Mouse (Mus musculus) naive thymus-derived CD4-positive, alpha-beta T cell, adult 2 months (primary cell): Measurements from ENCODE around the gene Ephb6.

ENCODE experiments used
- DNase-seq: peaks from one replicate; pipeline ENCODE4 v3.0.0-alpha.2; 2011; ENCODE audit warnings: low read depth

Gene Ephb6

DNA sequence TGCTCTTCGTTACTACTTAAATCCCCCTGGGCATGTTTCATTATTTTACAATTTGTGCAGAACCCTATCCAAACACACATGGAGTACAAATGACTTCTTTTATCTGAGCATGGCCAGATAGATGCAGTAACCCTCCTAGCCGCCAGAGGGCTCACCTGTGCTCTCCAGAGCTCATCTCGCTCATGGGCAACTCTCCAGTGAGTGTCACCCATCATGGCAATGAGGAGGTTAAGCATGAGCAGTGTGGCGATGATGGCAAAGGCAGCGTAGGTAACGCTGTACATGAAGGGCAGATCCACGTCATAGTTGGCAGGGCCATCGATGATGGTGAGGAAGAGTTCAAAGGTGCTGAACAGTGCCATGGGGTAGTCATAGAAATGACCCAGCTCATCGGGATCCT, 17.4 kb downstream of the Ephb6 start:
- DNase-seq: peak; percentile 61

DNA sequence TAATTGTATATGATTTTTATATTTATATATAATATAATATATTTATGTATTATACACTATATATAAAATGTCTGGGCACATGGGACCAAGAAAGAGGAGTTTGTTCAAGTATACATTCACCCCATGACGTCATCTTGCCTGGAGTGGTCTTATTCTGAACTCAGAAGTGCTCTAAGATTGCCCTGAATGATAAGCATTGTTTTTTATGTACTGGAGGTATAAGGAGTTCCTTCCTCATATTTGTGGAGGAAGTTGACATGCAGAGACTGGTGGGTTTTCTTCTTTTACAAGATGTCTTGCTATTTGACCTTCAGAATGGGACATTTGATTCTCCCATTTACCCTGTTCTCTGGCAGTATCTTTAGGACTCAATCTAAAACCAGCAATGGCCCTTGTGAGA, 22.9 kb downstream of the Ephb6 start:
- DNase-seq: no peak

DNA sequence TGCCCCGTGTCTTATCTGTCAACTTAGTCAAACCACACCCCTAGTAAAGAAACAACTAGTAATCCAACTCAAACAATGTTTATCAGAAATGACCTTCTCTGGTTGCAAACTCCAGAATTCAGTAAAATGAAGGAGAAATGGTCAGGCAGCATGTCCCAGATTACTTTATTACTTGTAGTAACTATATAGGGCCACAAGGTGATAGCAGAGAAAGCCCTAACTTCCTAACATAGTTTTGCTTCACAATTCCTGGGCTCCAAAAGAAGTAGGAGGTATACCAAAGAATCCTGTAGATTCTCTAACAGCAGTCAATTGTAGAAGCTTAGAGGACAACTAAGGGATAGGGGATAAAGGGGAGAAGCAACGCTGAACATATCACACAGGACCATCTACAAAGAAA, 25.5 kb downstream of the Ephb6 start:
- DNase-seq: no peak

DNA sequence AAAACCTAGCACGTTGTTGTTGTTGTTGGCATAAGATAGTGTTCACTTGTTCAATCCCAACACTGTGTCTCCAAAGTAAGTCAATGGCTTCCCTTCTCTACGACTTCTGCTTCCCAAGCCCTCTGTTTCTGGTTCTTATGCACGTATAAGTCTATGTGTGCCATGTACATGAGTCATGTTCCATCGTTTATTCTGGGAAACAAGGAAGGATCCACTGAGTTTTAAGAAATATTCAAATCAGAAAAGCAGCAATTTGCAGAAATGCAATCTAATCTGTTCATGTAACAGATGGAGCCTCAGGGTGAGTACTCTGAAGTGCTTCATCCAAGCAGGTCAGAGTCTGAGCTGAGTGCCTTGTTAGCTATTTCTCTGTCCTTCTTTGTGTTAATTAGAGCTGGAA, 26.3 kb downstream of the Ephb6 start:
- no peak for DNase-seq

DNA sequence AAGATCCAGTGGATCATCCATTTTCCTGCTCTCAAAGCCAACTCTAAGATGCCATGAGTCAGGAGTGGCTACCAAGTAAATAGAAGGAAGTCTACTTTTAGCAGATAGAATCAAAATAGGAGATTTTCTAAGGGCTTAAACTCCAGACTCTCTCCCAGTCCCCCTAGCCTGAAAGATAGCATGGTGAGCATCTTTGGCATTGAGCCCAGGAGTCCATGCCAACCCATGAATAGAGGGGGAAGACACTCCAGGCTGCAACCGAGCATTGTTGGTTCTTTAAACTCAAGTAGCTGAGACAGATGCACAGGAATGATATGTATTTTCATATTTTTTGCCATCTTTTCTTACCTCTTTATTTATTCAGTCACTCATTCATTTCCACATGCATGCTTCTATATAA, 29.9 kb downstream of the Ephb6 start:
- no peak for DNase-seq

DNA sequence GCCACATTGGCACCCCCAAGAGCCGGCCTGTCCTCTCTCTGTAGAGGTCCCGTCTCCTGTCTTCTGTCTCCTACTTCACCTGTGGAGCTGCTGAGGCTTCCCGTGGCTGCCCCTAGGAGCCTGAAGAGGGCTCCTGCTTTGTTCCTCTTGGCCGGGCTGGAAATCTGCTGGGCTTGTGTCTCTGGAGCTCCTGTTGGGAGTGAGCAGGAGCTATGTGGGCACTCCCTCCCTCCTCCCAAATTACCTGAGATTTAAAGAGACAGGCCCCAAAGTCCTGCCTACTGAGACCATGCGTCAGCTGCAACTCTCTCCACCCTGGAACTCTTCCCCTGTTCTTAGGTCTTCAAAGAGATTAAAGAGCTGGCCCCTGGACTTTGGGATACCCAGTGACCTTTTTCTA, 30.9 kb downstream of the Ephb6 start, which contains the start of gene Trpv6:
Gene Trpv6, minus strand, starts transcription at position 228 of the 400 bp plus-strand sequence.
- DNase-seq: no peak

DNA sequence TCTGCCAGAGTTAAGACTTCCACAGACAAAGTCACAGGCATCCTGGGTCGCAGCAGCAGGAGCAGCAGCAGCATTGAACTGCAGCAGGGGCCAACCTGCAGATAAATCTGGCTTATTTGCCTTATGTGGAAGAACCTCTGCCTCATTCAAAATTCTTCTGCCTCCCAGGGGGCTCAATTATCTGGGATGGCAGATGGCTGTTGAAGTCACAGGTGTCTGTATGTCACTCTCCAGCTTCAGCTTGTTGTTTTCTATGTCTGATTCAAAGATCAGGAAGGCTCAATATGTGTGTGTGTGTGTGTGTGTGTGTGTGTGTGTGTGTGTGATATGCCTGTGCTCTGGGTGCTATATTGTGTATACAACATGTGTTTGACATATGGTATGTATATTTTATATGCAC, 32.1 kb downstream of the Ephb6 start:
- no peak for DNase-seq

DNA sequence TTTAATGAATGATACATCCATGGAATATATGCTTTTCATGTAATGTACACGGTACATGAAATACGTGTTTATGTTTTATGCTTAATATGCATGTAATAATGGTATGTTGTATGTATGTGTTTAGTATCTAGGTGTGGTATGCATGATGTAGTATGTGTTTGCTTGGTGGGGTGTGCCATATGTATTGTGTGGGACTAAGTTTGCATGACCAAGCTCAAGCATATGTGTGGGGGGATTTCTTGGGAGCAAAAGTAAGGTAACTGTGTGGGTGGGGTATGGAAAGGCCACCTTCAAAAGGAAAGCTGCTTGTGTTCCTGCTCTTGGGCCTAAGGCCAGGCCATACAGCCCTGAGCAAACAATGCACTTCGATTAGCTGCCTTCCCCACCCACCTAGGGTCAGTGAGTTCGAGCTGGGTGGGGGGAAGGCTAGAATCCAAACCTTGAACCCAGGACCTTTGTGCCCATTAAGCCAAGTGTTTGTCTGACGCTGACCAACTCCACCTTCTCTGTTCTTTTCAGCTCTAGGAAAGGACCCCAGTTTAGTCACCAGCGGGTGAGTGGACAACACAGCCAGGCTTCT, 32.7 kb downstream of the Ephb6 start:
- no peak for DNase-seq

DNA sequence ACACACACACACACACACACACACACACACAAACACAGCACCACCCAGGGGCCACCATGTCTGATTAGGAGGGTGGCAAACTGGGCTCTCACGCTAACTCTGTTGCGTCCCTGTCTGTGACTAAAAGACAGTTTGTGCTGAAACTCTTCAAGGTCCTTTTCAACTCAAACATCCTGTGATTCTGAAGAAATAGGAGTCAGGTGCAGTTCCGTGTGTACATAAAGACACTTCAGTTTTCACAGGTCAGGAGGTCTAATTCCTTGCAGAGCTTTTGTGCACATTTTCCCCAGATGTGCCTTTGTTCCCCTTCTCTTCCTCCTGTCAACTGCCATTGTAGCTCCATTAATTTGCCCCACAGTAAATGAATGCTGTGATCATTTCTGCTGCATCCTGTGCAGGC, 35.2 kb downstream of the Ephb6 start:
- no peak for DNase-seq

DNA sequence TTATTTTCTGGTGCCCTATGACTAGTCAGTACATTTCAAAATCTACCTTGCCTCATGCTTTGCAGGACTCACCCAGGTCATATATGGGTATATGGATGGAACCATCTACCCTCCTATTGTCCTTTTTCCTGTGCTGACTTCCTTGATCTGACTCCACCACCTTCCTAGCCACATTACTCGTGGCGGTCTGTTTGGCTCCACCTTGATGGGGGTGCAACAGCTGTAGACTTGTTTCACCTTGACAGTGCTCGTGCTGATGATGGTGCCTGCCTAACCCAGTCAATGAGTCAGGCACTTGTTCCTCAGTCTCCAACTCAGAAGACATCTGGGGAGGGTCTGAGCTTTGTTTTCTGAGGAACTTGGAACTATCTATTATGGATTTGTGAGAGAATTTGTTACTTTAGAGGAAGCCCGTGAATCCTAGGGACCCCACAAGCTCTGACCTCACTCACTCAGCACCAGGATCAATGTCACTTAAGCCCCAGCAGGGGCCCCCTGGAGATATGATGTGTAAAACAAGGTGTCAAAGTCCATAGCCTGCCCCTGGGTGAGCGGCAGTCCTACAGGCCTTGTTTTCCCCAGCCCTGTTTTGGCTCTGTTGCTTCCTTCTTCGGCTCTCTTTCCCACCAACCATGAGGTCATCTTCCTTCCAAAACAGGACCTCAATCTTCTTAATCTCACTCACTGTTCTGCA, 36.0 kb downstream of the Ephb6 start:
- DNase-seq: no peak

DNA sequence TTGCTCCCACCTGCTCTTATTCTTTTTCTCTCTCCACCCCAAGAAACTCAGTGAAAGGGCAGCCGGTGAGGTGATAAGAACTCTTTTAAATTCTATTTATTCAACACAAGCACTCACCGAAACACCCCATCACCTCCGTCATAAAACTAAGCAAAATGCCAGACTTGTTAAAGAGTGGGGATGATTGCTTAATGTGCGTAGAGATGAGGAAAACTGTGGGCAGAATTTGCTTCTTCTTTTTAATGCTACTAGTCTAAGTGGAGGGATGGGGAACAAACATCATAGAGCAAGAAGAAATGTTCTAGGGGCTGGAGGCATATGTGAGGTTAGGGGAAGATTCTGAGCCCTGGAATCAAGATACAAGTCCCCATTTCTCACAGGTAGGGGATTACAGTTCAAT, 37.5 kb downstream of the Ephb6 start:
- DNase-seq: no peak

DNA sequence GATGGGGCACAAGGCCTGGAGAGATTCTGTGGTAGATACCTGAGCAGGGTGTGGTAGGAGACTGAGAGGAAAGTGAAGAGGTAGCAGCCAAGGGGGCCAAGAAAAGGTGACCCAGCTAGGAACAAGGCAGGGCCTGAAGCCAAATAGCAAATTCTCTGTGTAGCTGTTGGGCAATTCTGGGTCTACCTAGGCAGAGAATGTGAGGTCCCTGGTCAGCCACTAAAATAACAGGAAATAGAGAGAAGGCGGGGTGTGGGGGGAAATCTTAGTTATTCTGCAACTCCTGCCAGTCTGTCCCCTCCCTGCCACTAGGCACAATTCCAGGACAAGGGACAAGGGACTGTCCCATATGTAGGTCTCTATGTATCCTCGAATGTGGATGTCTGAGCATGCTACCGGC, 37.9 kb downstream of the Ephb6 start:
- DNase-seq: no peak

DNA sequence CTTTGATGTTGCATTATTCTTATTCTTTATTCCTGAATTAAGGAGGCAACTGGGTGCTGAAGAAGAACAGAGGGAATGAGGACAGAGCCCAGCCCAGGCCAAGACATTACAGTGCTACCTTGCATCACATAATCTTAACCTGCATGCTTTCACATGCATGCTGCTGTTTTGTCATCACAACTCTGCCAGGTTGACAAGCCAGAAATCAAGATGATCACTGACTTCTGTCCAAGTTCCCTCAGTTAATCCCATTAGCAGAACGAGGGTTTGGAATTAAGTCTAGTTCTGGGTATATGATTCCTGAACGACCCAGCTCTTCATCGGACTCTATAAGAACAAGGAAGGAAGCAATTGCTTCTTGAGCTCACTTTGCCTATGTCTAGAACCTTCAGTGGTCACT, 40.9 kb downstream of the Ephb6 start:
- no peak for DNase-seq

DNA sequence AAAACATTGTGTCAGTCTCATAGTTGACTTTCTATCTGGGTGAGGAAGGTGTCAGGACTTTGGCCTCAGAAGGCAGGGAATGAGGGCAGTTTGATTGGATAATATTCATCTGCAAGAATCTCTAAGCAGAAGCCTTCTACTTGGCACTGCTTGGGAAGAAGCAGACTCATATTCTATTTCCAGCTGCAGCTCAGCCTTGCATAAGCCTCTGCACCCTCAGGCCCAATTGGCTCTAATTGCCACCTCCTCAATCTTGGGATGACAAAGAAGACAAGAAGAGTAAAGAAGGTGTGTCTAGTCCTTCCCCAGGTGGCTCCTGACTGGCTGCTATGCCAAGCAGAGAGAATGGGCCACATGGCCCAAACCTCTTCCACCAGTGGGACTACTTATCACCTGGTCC, 41.4 kb downstream of the Ephb6 start:
- DNase-seq: no peak

DNA sequence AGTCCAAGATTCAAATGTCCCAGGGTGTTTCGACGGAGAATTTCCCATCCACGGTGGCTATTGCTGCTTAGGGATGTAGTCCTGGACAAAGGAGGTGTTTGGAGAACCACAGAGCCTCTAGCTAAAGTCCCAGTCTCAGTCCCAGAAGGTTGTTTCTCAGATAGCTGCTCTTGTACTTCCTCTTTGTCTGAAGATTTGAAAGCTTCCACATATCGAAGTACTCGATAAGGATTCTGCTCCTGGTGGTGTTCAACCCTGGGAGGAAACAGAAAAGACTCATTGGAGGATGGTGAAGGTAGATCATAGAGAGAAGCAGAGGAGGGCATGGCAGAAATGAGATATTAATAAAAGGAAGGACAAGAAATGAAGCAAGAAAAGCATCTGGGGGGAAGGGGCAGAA, 47.9 kb downstream of the Ephb6 start:
- DNase-seq: no peak

DNA sequence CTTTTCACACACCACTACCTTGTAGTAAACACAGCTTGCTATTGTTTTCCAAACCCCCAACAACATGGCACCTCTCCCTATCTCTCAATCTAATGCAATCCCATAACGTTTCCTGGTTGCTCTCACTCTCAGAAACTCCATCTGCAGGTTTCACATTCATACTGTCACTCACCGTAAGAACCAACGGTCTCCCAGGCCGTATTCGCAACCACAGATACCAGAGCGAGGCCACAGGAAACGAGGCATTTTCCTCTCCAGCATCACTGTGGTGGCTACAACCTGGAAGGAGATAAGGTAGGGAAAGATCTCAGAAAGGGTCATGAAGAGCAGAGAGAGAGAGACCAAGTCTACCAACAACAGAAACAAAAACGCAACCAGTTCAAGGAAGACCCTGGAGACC, 49.4 kb downstream of the Ephb6 start:
- DNase-seq: peak; percentile 10

DNA sequence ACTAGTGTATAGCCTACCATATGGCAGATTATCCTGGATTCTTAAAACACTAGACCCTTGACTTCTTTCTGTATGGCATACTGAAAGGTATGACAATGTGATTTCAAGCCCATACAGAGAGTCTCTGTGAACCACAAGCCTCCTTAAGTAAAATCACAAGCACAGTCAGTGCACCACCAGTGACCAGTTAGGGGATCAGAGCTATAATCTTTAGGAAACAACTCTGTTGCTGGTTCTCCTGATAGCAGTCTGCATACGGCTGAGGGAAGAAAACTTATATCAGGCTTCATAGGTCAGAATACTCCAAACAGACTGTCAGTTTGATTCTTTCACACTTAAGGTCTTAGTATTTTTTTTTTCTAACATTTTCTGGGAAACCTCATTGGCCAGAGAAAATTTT, 53.2 kb downstream of the Ephb6 start:
- DNase-seq: no peak

DNA sequence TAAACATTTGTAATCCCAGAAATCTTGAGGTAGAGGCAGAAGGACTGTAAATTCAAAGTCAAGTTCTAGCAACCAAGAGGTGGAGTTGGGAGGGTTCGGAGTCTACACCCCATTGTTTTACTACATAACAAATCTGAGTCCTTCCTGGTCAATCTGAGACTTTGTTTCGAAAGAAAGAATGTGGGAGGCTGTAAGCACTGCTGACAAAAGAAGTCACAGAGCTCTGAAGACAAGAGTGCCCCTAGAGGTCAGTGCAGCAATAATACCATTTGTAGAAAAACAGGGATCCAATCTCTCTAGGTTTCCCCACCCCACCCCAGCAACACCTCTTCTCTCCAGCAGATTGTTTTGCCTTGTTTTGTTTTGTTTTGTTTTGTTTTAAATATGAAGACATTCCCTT, 57.0 kb downstream of the Ephb6 start:
- DNase-seq: peak; percentile 57
